Mouse (Mus musculus) MEL (cell line): ENCODE measurements at regions not wholly inside any gene's neighbourhood (a gene's known extent, or its start where the extent isn't known, plus 50 kb on each side); places are given as distances from the start of the nearest gene placed in this dataset.

Experiments used
- DNase-seq: peaks from one replicate; pipeline ENCODE4 v3.0.0; 2011; ENCODE audit warnings: low read depth, low spot score
- H3K27ac ChIP-seq: 2 replicates; pipeline ENCODE4 v1.5.1; 2012; ENCODE audit warnings: low read depth, mild to moderate bottlenecking, control low read depth, low read length, moderate library complexity; ENCODE audit not compliant: control insufficient read depth
- H3K27me3 ChIP-seq, 2 experiments: fragments of 150-350 bp in 1 of 2; sonication (generic) in 1 of 2; 2 replicates each; pipeline ENCODE4 v1.6.1; 2012; ENCODE audit warnings: low read length in 2 of 2, mild to moderate bottlenecking in 2 of 2, improper control_type of control experiment in 1 of 2, moderate library complexity in 1 of 2; ENCODE audit not compliant: insufficient read depth in 2 of 2, control insufficient read depth in 1 of 2
- H3K36me3 ChIP-seq, 2 experiments: 2 replicates each; pipeline ENCODE4 v1.6.1; 2012 to 2014; ENCODE audit warnings: low read length in 2 of 2, improper control_type of control experiment in 1 of 2, inconsistent platforms in 1 of 2, mild to moderate bottlenecking in 1 of 2; ENCODE audit not compliant: insufficient read depth in 2 of 2, control insufficient read depth in 1 of 2
- H3K4me1 ChIP-seq, 2 experiments: fragments of 150-350 bp in 1 of 2; sonication (generic) in 1 of 2; 2 replicates each; pipeline ENCODE4 v1.6.1; 2012; ENCODE audit warnings: low read length in 2 of 2, improper control_type of control experiment in 1 of 2, mild to moderate bottlenecking in 1 of 2; ENCODE audit not compliant: insufficient read depth in 2 of 2, control insufficient read depth in 1 of 2
- H3K4me3 ChIP-seq, 2 experiments: fragments of 150-350 bp in 1 of 2; sonication (generic) in 1 of 2; 2 replicates each; pipeline ENCODE4 v1.5.1; 2012; ENCODE audit warnings: low read depth in 2 of 2, low read length in 2 of 2, mild to moderate bottlenecking in 2 of 2, moderate library complexity in 2 of 2, control low read depth in 1 of 2, improper control_type of control experiment in 1 of 2; ENCODE audit not compliant: control insufficient read depth in 1 of 2, insufficient read depth in 1 of 2
- H3K79me2 ChIP-seq: 2 replicates; pipeline ENCODE4 v1.6.1; 2012; ENCODE audit warnings: mild to moderate bottlenecking, low read length, moderate library complexity; ENCODE audit not compliant: control insufficient read depth, poor library complexity, insufficient read depth
- H3K9ac ChIP-seq: 2 replicates; pipeline ENCODE4 v1.6.1; 2012; ENCODE audit warnings: low read depth, mild to moderate bottlenecking, control low read depth, low read length, moderate library complexity; ENCODE audit not compliant: control insufficient read depth, poor library complexity, severe bottlenecking
- H3K9me3 ChIP-seq: fragments of 150-350 bp; sonication (generic); replicated peaks from 2 replicates; pipeline ENCODE4 v1.6.1; 2012; ENCODE audit warnings: mild to moderate bottlenecking, low read length, improper control_type of control experiment, moderate library complexity; ENCODE audit not compliant: insufficient read depth
- BHLHE40 ChIP-seq: IDR thresholded peaks from 2 replicates; pipeline ENCODE4 v1.6.1; 2012; ENCODE audit warnings: low read depth, mild to moderate bottlenecking, inconsistent platforms, low read length, improper control_type of control experiment, borderline replicate concordance
- CHD1 ChIP-seq: IDR thresholded peaks from 2 replicates; pipeline ENCODE4 v1.6.1; 2012; ENCODE audit warnings: low read depth, mild to moderate bottlenecking, inconsistent platforms, low read length, improper control_type of control experiment
- CHD2 ChIP-seq: IDR thresholded peaks from 2 replicates; pipeline ENCODE4 v1.6.1; 2011; ENCODE audit warnings: low read length, improper control_type of control experiment
- CTCF ChIP-seq, 3 experiments: IDR thresholded peaks in 2 of 3; conservative IDR thresholded peaks in 1 of 3; 2 replicates each; pipeline ENCODE4 v1.5.1; 2011 to 2012; ENCODE audit warnings: low read length in 3 of 3, low read depth in 2 of 3, mild to moderate bottlenecking in 2 of 3, improper control_type of control experiment in 1 of 3, inconsistent platforms in 1 of 3, mixed read lengths in 1 of 3, moderate library complexity in 1 of 3; ENCODE audit not compliant: control insufficient read depth in 1 of 3, insufficient read depth in 1 of 3, poor library complexity in 1 of 3, severe bottlenecking in 1 of 3
- EP300 ChIP-seq, 2 experiments: IDR thresholded peaks; 2 replicates each; pipeline ENCODE4 v1.6.1; 2011; ENCODE audit warnings: improper control_type of control experiment in 2 of 2, low read length in 2 of 2, low read depth in 1 of 2, mild to moderate bottlenecking in 1 of 2
- ETS1 ChIP-seq: IDR thresholded peaks from 2 replicates; pipeline ENCODE4 v1.6.1; 2012; ENCODE audit warnings: low read depth, mild to moderate bottlenecking, inconsistent platforms, low read length, improper control_type of control experiment, moderate library complexity
- GATA1 ChIP-seq: IDR thresholded peaks from 2 replicates; pipeline ENCODE4 v1.6.1; 2011; ENCODE audit warnings: low read depth, low read length, improper control_type of control experiment
- HCFC1 ChIP-seq: IDR thresholded peaks from 2 replicates; pipeline ENCODE4 v1.6.1; 2012; ENCODE audit warnings: low read depth, mild to moderate bottlenecking, inconsistent platforms, low read length, improper control_type of control experiment, moderate library complexity
- JUND ChIP-seq: IDR thresholded peaks from 2 replicates; pipeline ENCODE4 v1.6.1; 2011; ENCODE audit warnings: low read depth, mild to moderate bottlenecking, improper control_type of control experiment, low read length
- MAX ChIP-seq: IDR thresholded peaks from 2 replicates; pipeline ENCODE4 v1.6.1; 2011; ENCODE audit warnings: low read length, improper control_type of control experiment
- MAZ ChIP-seq: IDR thresholded peaks from 2 replicates; pipeline ENCODE4 v1.6.1; 2012; ENCODE audit warnings: low read depth, mild to moderate bottlenecking, inconsistent platforms, low read length, improper control_type of control experiment
- MEF2A ChIP-seq: IDR thresholded peaks from 2 replicates; pipeline ENCODE4 v1.6.1; 2014; ENCODE audit warnings: low read depth, mild to moderate bottlenecking, inconsistent platforms, low read length, improper control_type of control experiment; ENCODE audit not compliant: poor library complexity, insufficient replicate concordance, severe bottlenecking; ENCODE audit errors: extremely low read depth
- MYB ChIP-seq: IDR thresholded peaks from 2 replicates; pipeline ENCODE4 v1.6.1; 2011; ENCODE audit warnings: mild to moderate bottlenecking, low read depth, low read length, improper control_type of control experiment
- MYC ChIP-seq: IDR thresholded peaks from 2 replicates; pipeline ENCODE4 v1.6.1; 2011; ENCODE audit warnings: low read depth, mild to moderate bottlenecking, low read length, improper control_type of control experiment, moderate library complexity
- NELFE ChIP-seq: IDR thresholded peaks from 2 replicates; pipeline ENCODE4 v1.6.1; 2011; ENCODE audit warnings: low read depth, low read length, improper control_type of control experiment
- POLR2A ChIP-seq, 2 experiments: IDR thresholded peaks; 2 replicates each; pipeline ENCODE4 v1.6.1; 2011 to 2012; ENCODE audit warnings: low read length in 2 of 2, mild to moderate bottlenecking in 2 of 2, control low read depth in 1 of 2, improper control_type of control experiment in 1 of 2, low read depth in 1 of 2, moderate library complexity in 1 of 2; ENCODE audit not compliant: control insufficient read depth in 1 of 2, insufficient read depth in 1 of 2, poor library complexity in 1 of 2
- RAD21 ChIP-seq: IDR thresholded peaks from 2 replicates; pipeline ENCODE4 v1.6.1; 2011; ENCODE audit warnings: mild to moderate bottlenecking, low read depth, low read length, improper control_type of control experiment
- SIN3A ChIP-seq: IDR thresholded peaks from 2 replicates; pipeline ENCODE4 v1.6.1; 2012; ENCODE audit warnings: low read length, improper control_type of control experiment, inconsistent platforms
- TAL1 ChIP-seq: IDR thresholded peaks from 2 replicates; pipeline ENCODE4 v1.6.1; 2012; ENCODE audit warnings: mild to moderate bottlenecking, inconsistent platforms, low read length, moderate library complexity, mixed read lengths
- USF2 ChIP-seq, 2 experiments: IDR thresholded peaks; 2 replicates each; pipeline ENCODE4 v1.6.1; 2011 to 2012; ENCODE audit warnings: improper control_type of control experiment in 2 of 2, low read length in 2 of 2, borderline replicate concordance in 1 of 2, inconsistent platforms in 1 of 2, low read depth in 1 of 2, mild to moderate bottlenecking in 1 of 2; ENCODE audit not compliant: insufficient read depth in 1 of 2
- ZNF384 ChIP-seq: IDR thresholded peaks from 2 replicates; pipeline ENCODE4 v1.6.1; 2012; ENCODE audit warnings: low read depth, mild to moderate bottlenecking, inconsistent platforms, low read length, improper control_type of control experiment

DNA sequence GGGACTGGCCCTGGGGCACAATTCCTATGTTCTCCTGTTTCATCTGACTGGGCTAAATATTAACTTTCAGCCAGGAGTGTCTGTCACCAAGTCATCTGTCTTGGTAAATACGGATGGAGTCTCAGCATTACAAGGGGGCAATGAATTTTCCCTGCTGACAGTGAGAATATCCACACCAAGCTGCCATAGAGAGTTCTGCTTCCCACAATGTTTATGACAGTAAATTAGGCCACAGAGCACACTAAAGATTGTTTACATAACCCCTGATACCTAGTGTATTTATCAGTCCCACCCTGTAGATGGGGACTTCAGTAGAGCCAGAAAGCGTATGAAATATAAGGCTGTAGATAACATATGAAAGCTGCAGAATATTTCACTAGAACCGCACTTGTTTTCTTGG lies 150.6 kb upstream of the Osr1 start:
- no peak for TF ChIP-seq GATA1
- TF ChIP-seq MAX, result no peak

GRCm38 (mm10) chr12:9430656-9431055 lies 139.3 kb upstream of the Osr1 start:
- Histone ChIP-seq H3K27me3 (no peaks in the 10 kb centered on the region), H3K4me1 (no peaks in the 10 kb centered on the region), H3K36me3 (no peaks in the 10 kb centered on the region), H3K79me2 (no peaks in the 10 kb centered on the region)
- TF ChIP-seq ETS1, result no peak
- TF ChIP-seq NELFE, result no peak
- TF ChIP-seq, all 39 proteins: peak for 0
- no peak overlapping the region for H3K4me3 ChIP-seq
- H3K9me3 ChIP-seq, result no peaks in the 10 kb centered on the region
- no peak overlapping the region for H3K9ac ChIP-seq
- no peak overlapping the region for H3K27ac ChIP-seq
- no peak for DNase-seq

More for the DNA sequence above, 150.6 kb upstream of the Osr1 start:
- Histone ChIP-seq H3K4me1 (no peaks in the 10 kb centered on the region), H3K36me3 (no peaks in the 10 kb centered on the region), H3K79me2 (no peaks in the 10 kb centered on the region), H3K27ac (no peak overlapping the region), H3K4me3 (no peak overlapping the region), H3K9me3 (no peaks in the 10 kb centered on the region), H3K9ac (no peak overlapping the region), H3K27me3 (no peaks in the 10 kb centered on the region)
- no peak for DNase-seq

GRCm38 (mm10) chr12:9438575-9439161 lies 131.2 kb upstream of the Osr1 start:
- no peak overlapping the region for H3K4me3 ChIP-seq
- TF ChIP-seq MYB (no peak), CHD2 (no peak)
- TF ChIP-seq, all 39 proteins: peak for 0
- no peak for DNase-seq

DNA sequence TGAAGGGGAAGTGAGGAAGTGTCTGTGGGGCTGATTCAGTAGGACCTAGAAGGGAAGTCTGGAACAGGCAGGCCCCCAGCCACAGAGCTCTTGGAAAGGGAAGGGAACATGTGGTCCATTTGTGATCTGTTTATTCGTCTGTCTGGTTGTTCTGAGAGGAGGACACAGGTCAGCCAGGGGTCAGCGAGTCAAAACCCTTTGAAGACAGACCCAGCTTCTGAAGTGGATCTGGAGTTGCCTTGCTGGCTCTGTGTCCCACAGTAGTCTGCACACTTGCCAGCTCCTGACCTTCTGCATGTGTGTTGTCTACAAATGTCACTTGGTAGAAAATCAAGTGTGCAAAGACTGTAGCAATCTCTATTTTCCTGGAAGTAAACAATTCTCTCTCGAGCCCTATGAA lies 119.3 kb upstream of the Osr1 start:
- no peak overlapping the region for H3K9ac ChIP-seq
- H3K9me3 ChIP-seq, result no peaks in the 10 kb centered on the region
- no peaks in the 10 kb centered on the region for H3K79me2 ChIP-seq
- H3K27me3 ChIP-seq, result no peaks in the 10 kb centered on the region
- H3K27ac ChIP-seq, result no peak overlapping the region
- no peaks in the 10 kb centered on the region for H3K36me3 ChIP-seq
- H3K4me3 ChIP-seq, result no peak overlapping the region
- H3K4me1 ChIP-seq, result no peaks in the 10 kb centered on the region
- TF ChIP-seq MEF2A (no peak), HCFC1 (no peak), RAD21 (no peak), EP300 (IDR thresholded peaks at IDR 0.05; ENCODE audit: low read depth in 1 of 2, low read length in 2 of 2) (no peak), MAZ (no peak), SIN3A (no peak), MYC (no peak), TAL1 (no peak), ZNF384 (no peak), MAX (no peak), BHLHE40 (no peak), CHD1 (no peak), ETS1 (no peak), CTCF (IDR thresholded peaks at IDR 0.05 in 2 of 3, conservative IDR thresholded peaks at IDR 0.05 in 1 of 3; ENCODE audit: control insufficient read depth in 1 of 3, insufficient read depth in 1 of 3, low read depth in 2 of 3, low read length in 3 of 3, poor library complexity in 1 of 3, severe bottlenecking in 1 of 3) (no peak), USF2 (IDR thresholded peaks at IDR 0.05; ENCODE audit: borderline replicate concordance in 1 of 2, insufficient read depth in 1 of 2, low read depth in 1 of 2, low read length in 2 of 2) (no peak), POLR2A (IDR thresholded peaks at IDR 0.05; ENCODE audit: control insufficient read depth in 1 of 2, insufficient read depth in 1 of 2, low read depth in 1 of 2, low read length in 2 of 2, poor library complexity in 1 of 2) (no peak), JUND (no peak)
- DNase-seq, result no peak

More at GRCm38 (mm10) chr12:9438575-9439161, 131.2 kb upstream of the Osr1 start:
- Histone ChIP-seq H3K4me1 (no peaks in the 10 kb centered on the region), H3K36me3 (no peaks in the 10 kb centered on the region), H3K9ac (no peak overlapping the region), H3K27me3 (no peaks in the 10 kb centered on the region), H3K27ac (no peak overlapping the region), H3K79me2 (no peaks in the 10 kb centered on the region), H3K9me3 (no peaks in the 10 kb centered on the region)
